Mouse (Mus musculus) kidney, postnatal 14 days (tissue): Measurements from ENCODE around the gene Ehf.

Source experiments
- DNase-seq: peaks from one replicate; pipeline ENCODE4 v3.0.0; 2022; ENCODE audit warnings: mixed read lengths

The Ehf gene

DNA sequence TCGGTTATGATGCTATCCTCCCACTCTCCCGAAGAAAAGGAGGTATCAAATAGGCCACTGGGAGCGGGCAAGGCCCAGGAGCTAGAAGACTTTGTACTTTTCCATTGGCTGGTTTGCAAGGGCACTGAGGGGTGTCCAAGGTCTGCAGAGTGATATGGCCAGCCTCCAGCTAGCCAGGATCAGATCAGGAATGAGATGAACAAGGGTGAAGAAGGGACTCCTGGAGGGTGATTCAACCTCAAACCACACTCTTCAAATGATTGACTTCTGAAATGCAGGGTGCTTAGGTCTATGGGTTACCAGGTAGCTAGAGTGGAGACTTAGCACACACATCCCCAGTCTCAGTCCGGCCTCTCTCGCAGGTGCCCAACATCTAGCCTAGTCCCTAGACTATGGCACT, 9.3 kb downstream of the Ehf start:
- DNase-seq = peak; percentile 68

DNA sequence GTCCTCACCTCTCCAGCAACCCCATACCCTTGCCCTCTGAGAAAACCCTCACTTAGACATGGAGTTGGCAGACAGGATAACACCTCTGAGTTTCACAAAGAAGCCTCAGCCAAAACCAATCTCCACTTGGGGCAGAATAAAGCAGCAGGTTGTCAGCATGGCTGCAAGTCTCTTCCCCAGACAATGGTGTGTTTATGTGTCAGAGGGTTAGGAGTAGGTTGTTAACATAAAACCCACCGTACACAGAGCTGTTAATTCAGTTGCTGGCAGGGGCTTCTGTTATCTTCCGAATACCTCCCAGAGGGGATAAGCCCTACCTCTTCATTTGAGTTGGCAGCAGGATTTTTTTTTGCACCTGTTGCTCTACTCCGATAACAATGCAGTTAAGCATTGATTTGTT, 9.9 kb downstream of the Ehf start:
- no peak for DNase-seq

GRCm38 (mm10) chr2:103290705-103291269, 12.3 kb downstream of the Ehf start:
- no peak for DNase-seq

- no peak for DNase-seq
Measured at GRCm38 (mm10) chr2:103290167-103290566, 12.9 kb downstream of the Ehf start.

DNA sequence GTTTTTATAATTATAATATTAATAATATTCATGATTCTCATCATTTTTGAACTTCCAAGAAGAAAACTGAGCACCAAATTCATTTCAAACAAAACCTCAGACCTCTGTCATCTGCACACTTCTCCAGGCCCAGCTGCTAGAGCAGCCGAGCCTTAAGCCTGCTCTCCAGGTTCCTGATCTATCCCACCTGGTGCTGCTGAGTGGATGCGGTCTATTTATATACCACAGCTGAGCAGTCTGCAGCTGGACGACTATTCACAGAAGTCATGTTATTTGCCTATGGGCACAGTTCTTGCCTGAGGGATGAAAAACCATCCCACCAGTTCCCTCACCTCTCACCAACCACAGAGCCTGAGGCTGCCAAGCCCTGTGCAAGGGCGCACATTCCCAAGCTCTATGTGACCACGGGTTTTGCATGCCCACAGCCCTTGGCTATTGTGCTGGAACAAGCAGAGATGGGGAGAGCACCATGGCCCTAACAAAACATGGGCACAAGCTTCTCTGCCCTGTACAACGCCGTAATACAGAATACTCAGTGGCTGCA, 13.6 kb downstream of the Ehf start:
- DNase-seq = peak; percentile 25

GRCm38 (mm10) chr2:103287716-103288115, 15.4 kb downstream of the Ehf start:
- DNase-seq = no peak

- peak; percentile 60 for DNase-seq
Measured at GRCm38 (mm10) chr2:103285561-103285960, 17.5 kb downstream of the Ehf start.

GRCm38 (mm10) chr2:103283730-103284129, 19.3 kb downstream of the Ehf start:
- DNase-seq = peak; percentile 55

DNA sequence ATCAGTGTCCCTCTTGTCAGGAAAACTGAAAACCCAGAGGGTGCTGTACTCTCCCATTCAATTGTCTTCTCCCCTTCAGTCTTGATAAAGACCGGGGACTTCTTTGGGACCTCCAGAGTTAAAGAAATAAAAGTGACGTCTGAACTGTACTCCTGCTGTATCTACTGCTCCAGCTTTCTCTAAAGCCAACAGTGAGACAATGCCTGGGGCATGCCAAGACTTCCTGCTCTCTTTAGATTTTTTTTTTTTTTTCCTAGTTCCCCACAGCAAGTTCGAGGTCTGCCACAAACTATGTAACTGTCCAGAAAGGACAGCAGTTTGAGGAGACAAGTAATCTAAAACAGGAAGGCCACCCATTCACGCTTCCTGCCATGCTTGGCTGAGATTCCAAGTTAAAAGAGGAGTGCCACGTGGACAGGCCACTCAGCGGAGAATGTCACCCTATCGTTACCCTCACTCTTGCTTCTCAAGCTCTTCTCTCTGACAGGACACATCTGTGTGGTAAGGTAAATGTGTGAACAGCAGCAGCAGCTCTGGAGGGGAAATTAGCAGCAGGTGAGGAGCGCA, 20.8 kb downstream of the Ehf start:
- DNase-seq = no peak

DNA sequence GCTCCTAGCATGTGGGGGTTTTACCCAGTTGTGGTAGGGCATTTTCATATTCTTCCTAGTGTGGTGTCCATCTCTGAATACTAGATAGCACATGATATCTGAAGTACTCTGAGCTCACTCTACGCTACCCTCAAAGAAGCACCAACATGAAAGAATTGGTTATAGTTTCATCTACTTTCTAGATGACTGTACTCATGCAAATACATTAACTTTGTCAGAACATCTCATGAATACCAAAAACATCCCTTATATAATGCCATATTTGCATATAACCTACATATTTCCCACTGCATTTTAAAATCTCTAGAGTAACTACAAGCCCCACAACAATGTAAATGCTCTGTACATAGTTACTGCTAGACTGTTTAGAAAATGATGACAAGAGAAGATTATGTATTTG, 23.2 kb downstream of the Ehf start:
- no peak for DNase-seq

DNA sequence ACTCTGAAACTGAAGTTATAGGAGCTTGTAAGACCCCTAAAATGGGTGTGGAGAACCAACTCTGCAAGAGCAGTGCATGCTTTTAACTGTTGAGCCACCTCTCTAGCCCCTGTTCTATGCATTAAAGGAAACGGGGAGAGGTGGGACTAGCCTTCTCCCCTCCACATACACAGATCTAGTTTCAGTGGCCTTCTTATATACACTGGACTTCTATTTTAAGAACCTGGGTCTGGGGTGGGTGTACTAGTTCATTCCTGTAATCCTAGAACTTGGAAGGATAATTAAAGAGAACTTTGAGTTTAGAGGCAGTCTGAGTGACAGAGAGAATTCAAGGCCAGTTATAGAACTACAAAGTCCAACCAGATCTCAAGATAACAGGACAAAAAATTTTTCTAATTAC, 24.6 kb downstream of the Ehf start:
- no peak for DNase-seq

GRCm38 (mm10) chr2:103277794-103278193, 25.3 kb downstream of the Ehf start:
- DNase-seq = no peak

GRCm38 (mm10) chr2:103275316-103275960, 27.6 kb downstream of the Ehf start:
- no peak for DNase-seq

- no peak for DNase-seq
Measured at GRCm38 (mm10) chr2:103274803-103275202, 28.3 kb downstream of the Ehf start.

GRCm38 (mm10) chr2:103274270-103274669, 28.8 kb downstream of the Ehf start:
- no peak for DNase-seq

DNA sequence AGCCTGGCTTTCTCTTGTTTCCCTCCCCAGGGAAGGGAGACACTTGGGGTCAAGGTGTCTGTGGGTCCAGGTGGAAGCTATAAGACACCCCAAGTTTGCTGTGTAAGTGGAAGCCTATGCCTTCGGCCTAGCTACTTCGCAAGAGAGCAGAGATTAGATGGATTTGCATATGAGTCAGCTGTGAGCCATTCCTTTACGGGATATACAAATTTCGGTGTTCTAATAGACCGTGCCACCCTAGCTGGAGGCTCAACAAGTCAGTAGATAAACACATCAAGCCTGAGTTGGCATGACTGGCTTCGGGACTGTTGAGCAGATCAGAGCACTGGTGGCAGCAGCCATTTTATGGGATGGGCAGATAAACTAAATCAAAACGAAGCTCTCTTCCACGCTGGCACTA, 31.6 kb downstream of the Ehf start:
- no peak for DNase-seq

DNA sequence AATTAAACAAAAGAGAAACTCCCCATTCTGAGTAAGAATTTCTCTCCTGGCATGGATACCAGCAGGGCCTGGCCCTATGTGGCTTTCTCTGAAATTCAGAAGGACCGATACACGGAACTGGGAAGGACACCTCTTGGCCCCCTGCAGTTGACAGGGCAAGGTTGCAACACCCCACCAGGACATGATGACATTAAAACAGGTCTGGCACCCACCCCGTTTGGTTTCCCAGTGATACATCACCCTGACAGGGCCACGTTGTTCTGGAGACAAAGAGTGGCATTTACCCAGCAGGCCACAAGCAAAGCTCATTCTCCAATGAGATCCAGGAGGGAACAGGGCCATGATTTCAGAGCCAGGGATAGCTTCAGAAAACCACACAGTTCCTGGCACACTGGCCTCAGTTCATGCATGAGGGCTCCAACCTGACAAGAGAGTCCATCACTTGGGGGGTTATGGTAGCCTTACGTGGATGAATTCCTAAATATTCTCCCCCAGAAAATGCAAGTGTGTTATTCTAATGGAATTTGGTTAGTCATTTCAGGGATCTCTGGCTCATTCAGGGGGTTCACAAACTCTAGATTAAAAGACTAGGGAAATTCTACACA, 32.4 kb downstream of the Ehf start:
- DNase-seq = no peak

- DNase-seq = no peak
Measured at GRCm38 (mm10) chr2:103239086-103239485, 64.0 kb downstream of the Ehf start.

DNA sequence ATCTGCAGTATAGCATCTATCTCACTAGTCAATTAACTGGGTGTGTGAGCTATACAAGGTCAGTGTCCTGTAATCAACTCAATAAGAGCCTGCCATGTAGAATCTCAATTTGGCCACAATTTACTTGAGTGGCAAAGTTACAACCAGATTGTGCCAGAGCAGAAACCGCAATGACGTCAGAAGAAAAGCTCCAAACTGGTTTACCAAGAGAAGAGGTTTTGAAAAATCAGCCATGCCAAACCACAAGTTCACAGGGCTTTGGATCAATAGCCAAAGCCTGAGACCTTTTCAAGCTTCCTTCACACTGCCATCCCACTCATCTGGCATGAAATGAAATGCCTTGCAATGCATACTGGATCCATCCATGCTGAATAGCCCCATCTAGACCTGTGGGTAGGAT, 76.3 kb downstream of the Ehf start:
- DNase-seq = no peak

GRCm38 (mm10) chr2:103220871-103221270, 82.2 kb downstream of the Ehf start:
- DNase-seq = peak; percentile 13

DNA sequence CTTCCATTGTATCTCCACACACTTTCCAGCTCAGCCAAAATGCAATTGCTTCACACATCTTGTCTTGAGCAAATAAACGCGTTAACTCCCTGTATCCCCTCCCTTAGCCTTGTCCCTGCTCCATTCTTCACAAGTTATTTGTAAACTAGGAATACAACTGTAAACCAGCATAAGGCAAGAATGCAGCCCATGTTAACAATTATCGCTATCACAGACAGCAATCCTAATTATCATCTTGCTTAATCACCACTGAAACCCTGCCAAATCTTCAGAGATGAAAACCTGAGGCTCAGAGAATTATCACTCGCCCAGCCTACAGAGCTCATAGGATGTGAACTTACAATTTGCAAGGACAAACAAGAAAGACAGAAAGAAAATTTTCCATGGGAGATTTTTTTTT, 84.8 kb downstream of the Ehf start:
- no peak for DNase-seq

DNA sequence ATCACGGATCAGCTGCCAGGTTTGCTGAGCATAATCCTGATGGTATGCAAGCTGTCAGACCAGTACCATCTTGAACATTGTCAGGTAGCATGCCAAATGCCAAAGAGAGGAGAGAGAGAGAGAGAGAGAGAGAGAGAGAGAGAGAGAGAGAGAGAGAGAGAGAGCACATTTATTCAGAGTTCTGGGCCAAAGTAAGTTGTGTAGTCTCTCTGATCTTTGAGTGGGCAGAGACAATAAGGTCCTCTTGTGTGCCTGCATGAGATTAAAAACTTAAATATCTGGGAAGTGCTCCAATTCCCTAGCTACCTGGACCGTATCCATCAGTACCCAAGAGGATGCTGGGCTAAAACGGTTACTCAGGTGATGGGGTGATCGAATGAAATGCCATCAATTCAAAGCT, 87.3 kb downstream of the Ehf start:
- DNase-seq = no peak

- peak; percentile 42 for DNase-seq
Measured at GRCm38 (mm10) chr2:103214861-103215260, 88.2 kb downstream of the Ehf start.

- DNase-seq = no peak
Measured at GRCm38 (mm10) chr2:103213547-103213946, 89.5 kb downstream of the Ehf start.
